Mouse (Mus musculus) heart, postnatal 0 days (tissue): ENCODE results near the gene Sox18.

Experiments used
- CTCF ChIP-seq: IDR thresholded peaks from 2 replicates; pipeline ENCODE4 v1.5.1; 2016; ENCODE audit warnings: antibody characterized with exemption, control low read depth, low read depth
- EP300 ChIP-seq: IDR thresholded peaks from 2 replicates; pipeline ENCODE4 v1.6.1; 2016; ENCODE audit warnings: antibody characterized with exemption, low read depth

DNA sequence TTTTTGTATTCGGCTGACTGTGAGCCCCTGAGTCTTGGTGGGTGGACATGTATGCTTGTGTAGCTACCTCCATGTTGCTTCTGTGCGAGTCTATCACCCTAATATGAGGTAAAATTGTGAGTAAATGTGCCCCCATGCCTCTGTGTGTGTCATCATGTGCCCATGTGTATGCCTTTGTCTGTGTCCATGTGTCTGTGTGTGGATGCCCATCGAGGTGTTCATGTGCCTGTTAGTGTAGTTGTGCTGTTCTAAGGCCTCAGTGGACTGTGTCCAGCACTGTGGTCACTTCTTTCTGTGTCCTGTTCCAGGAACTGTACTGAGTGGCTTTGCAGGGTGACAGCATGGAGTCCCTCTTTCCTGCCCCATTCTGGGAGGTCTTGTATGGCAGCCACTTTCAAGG, 43.9 kb upstream of the Sox18 start:
- no peak for TF ChIP-seq CTCF
- TF ChIP-seq EP300: no peak
